Mouse (Mus musculus): ENCODE data around the gene Rnf121. TPM values are rescaled to one million over a fixed set of nuclear protein-coding genes. Genes with fewer than 3 reads are reported as not detected.

Gene Rnf121
- polyA plus RNA-seq, 1 experiment = 55.8 TPM

GRCm38 (mm10) chr7:102100868-102101267 is 35.6 kb upstream of the Rnf121 start:
- no peak overlapping the region for H3ac ChIP-seq (ENCODE audit: control insufficient read depth, insufficient read length, low read depth)
- no peaks in the 10 kb centered on the region for H3K79me2 ChIP-seq (ENCODE audit: control insufficient read depth, insufficient read depth)
- H3K4me3 ChIP-seq (ENCODE audit: insufficient read depth, poor library complexity, severe bottlenecking) = no peak overlapping the region

DNA sequence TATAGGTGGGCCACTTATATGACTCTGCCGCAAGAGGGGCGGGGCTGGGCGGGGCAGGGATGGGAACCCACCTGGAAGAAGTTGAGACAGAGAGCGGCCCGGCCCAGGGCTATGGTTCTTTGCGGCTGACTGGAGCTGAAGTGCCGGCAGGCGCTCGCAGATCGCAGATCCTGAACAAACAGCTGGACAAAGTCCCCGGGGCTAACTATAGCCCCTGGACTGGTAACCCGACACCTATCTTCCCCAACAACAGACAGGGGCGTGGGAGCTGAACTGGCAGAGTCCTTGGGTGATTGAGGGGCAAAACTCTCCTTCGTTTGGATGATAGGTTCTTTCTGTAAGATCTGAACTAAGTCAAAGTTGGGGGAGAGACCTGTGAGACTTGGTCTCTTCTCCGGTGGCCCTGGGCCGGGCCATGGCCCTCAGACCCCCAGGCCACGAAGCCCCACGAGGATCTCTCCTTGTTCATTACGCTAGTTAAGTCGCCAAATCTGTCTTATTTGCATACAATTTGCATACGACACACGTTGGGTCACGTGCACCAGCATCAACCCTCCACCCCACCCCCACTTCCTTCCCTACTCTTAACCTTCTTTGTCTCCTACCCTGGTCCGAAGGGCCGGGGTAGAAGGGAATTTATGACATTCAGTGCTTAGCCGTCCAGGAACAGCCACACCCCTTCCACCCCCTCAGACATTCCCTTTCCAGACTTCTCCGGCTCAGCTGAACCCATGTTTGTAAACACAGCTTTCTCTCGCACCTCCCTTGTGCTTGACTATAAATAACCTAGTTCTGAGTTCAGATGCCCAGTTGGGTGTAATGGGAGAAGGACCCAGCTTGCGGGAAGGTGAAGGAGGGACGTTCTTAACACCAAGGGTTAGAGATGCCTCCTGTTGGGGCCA is 34.7 kb upstream of the Rnf121 start:
- Histone ChIP-seq H3ac (ENCODE audit: control insufficient read depth, insufficient read length, low read depth) (no peak overlapping the region), H3K79me3 (ENCODE audit: low read depth) (no peaks in the 10 kb centered on the region), H3K27me3 (ENCODE audit: control insufficient read depth, insufficient read depth, insufficient read length) (no peaks in the 10 kb centered on the region), H3K79me2 (ENCODE audit: control insufficient read depth, insufficient read depth) (no peaks in the 10 kb centered on the region), H3K4me3 (ENCODE audit: insufficient read depth, poor library complexity, severe bottlenecking) (no peak overlapping the region), H3K36me3 (ENCODE audit: control insufficient read depth, insufficient read depth) (no peaks in the 10 kb centered on the region)
- TF ChIP-seq MYOG (IDR thresholded peaks at IDR 0.05; ENCODE audit: control insufficient read depth, extremely low read depth, insufficient read length) (no peak), MYOD1 (IDR thresholded peaks at IDR 0.05; ENCODE audit: control insufficient read depth, insufficient read length, low read depth) (no peak), CTCF (IDR thresholded peaks at IDR 0.05; ENCODE audit: control insufficient read depth, insufficient read depth, insufficient read length) (no peak), CEBPB (IDR thresholded peaks at IDR 0.05; ENCODE audit: low read depth) (no peak), FOSL1 (IDR thresholded peaks at IDR 0.05; ENCODE audit: insufficient read depth, low read length, poor library complexity, severe bottlenecking) (no peak), USF1 (IDR thresholded peaks at IDR 0.05; ENCODE audit: low read depth) (no peak), MAX (IDR thresholded peaks at IDR 0.05) (no peak)

More at GRCm38 (mm10) chr7:102100868-102101267, 35.6 kb upstream of the Rnf121 start:
- Histone ChIP-seq H3K36me3 (ENCODE audit: control insufficient read depth, insufficient read depth) (no peaks in the 10 kb centered on the region), H3K79me3 (ENCODE audit: low read depth) (no peaks in the 10 kb centered on the region), H3K27me3 (ENCODE audit: control insufficient read depth, insufficient read depth, insufficient read length) (no peaks in the 10 kb centered on the region)
- TF ChIP-seq USF1 (IDR thresholded peaks at IDR 0.05; ENCODE audit: low read depth) = no peak
- no peak for TF ChIP-seq FOSL1 (IDR thresholded peaks at IDR 0.05; ENCODE audit: insufficient read depth, low read length, poor library complexity, severe bottlenecking)
- TF ChIP-seq CTCF (IDR thresholded peaks at IDR 0.05; ENCODE audit: control insufficient read depth, insufficient read depth, insufficient read length) = no peak
- no peak for TF ChIP-seq MYOD1 (IDR thresholded peaks at IDR 0.05; ENCODE audit: control insufficient read depth, insufficient read length, low read depth)
- no peak for TF ChIP-seq MAX (IDR thresholded peaks at IDR 0.05)
- no peak for TF ChIP-seq MYOG (IDR thresholded peaks at IDR 0.05; ENCODE audit: control insufficient read depth, extremely low read depth, insufficient read length)

DNA sequence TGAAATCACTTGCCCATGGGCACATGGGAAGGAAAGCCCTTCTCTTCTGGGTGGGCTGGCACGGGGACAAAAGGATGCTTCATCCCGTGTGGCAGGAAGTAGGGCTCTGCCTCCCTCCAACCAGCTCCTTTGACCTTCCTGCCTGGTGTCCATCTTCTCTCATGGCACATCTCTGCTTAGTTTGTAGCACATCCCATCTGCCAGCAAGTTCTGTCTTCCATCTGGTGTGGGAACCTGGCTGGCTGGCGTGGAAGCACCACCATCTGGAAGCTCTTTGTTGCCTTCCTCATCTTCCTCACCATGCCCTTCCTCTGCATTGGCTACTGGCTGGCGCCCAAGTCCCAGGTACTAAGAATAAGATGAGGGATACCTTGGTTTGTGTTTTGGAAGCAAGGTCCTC is 22.1 kb upstream of the Rnf121 start:
- TF ChIP-seq FOSL1 (IDR thresholded peaks at IDR 0.05; ENCODE audit: insufficient read depth, low read length, poor library complexity, severe bottlenecking) = no peak
- no peak for TF ChIP-seq MAX (IDR thresholded peaks at IDR 0.05)
- no peak for TF ChIP-seq USF1 (IDR thresholded peaks at IDR 0.05; ENCODE audit: low read depth)
- no peak for TF ChIP-seq CTCF (IDR thresholded peaks at IDR 0.05; ENCODE audit: control insufficient read depth, insufficient read depth, insufficient read length)
- no peak for TF ChIP-seq MYOD1 (IDR thresholded peaks at IDR 0.05; ENCODE audit: control insufficient read depth, insufficient read length, low read depth)
- TF ChIP-seq MYOG (IDR thresholded peaks at IDR 0.05; ENCODE audit: control insufficient read depth, extremely low read depth, insufficient read length) = no peak
- no peak for TF ChIP-seq CEBPB (IDR thresholded peaks at IDR 0.05; ENCODE audit: low read depth)
- Histone ChIP-seq H3K27me3 (ENCODE audit: control insufficient read depth, insufficient read depth, insufficient read length) (no peaks in the 10 kb centered on the region), H3K79me2 (ENCODE audit: control insufficient read depth, insufficient read depth) (no peaks in the 10 kb centered on the region), H3K4me3 (ENCODE audit: insufficient read depth, poor library complexity, severe bottlenecking) (no peak overlapping the region), H3ac (ENCODE audit: control insufficient read depth, insufficient read length, low read depth) (no peak overlapping the region), H3K36me3 (ENCODE audit: control insufficient read depth, insufficient read depth) (peaks cover 5% of the 10 kb centered on the region), H3K79me3 (ENCODE audit: low read depth) (no peaks in the 10 kb centered on the region)

DNA sequence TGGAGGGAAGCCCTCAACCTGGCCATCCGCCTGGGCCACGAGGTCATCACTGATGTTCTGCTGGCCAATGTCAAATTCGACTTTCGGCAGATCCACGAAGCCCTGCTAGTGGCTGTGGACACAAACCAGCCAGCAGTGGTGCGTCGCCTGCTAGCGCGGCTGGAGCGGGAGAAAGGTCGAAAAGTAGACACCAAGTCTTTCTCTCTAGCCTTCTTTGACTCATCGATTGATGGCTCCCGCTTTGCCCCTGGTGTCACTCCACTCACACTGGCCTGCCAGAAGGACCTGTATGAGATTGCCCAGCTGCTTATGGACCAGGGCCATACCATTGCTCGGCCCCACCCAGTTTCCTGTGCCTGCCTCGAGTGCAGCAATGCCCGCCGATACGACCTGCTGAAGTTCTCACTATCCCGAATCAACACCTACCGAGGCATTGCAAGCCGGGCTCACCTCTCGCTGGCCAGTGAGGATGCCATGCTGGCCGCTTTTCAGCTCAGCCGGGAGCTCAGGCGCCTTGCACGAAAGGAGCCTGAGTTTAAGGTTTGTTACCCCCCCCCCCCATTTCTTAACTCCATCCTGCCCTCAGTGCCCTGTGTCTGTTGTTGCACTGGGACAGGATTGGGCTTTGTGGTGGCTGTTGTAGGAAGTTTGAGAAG is 18.9 kb upstream of the Rnf121 start:
- TF ChIP-seq CTCF (IDR thresholded peaks at IDR 0.05; ENCODE audit: control insufficient read depth, insufficient read depth, insufficient read length) (no peak), MAX (IDR thresholded peaks at IDR 0.05) (no peak)
- H3K27me3 ChIP-seq (ENCODE audit: control insufficient read depth, insufficient read depth, insufficient read length) = no peaks in the 10 kb centered on the region
- H3ac ChIP-seq (ENCODE audit: control insufficient read depth, insufficient read length, low read depth) = no peak overlapping the region
- H3K4me3 ChIP-seq (ENCODE audit: insufficient read depth, poor library complexity, severe bottlenecking) = no peak overlapping the region
- no peaks in the 10 kb centered on the region for H3K79me2 ChIP-seq (ENCODE audit: control insufficient read depth, insufficient read depth)
- peaks cover 25% of the 10 kb centered on the region for H3K36me3 ChIP-seq (ENCODE audit: control insufficient read depth, insufficient read depth)
- H3K79me3 ChIP-seq (ENCODE audit: low read depth) = no peaks in the 10 kb centered on the region

DNA sequence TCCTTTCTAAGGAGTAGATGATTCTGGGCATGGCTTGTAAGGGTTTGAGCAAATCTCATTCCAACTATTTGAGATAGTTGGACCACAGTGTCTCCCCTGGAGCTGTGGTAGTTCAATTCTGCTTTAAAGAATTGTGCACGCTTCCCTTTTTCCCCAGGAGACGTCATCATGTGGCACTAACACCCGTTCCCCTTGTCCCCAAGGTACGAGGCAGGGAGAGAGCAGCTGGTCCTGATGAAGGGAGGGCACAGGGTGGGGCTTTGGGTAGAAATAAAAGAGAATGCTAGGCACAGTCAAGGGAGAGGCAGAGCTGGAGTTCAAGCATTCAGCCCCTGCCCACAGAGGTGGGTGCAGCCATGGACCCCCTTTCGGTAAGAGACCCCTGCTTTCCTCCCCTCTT is 17.5 kb upstream of the Rnf121 start, which contains the start of gene Trpc2:
Gene Trpc2, plus strand, starts transcription at position 301 of the 400 bp plus-strand sequence.
- peaks cover 35% of the 10 kb centered on the region for H3K36me3 ChIP-seq (ENCODE audit: control insufficient read depth, insufficient read depth)
- H3K79me2 ChIP-seq (ENCODE audit: control insufficient read depth, insufficient read depth) = no peaks in the 10 kb centered on the region
- H3K79me3 ChIP-seq (ENCODE audit: low read depth) = no peaks in the 10 kb centered on the region
- no peak within 1 kb of the TSS for H3K4me3 ChIP-seq (ENCODE audit: insufficient read depth, poor library complexity, severe bottlenecking)
- no peaks in the 10 kb centered on the region for H3K27me3 ChIP-seq (ENCODE audit: control insufficient read depth, insufficient read depth, insufficient read length)
- TF ChIP-seq MYOG (IDR thresholded peaks at IDR 0.05; ENCODE audit: control insufficient read depth, extremely low read depth, insufficient read length) = no peak
- TF ChIP-seq MAX (IDR thresholded peaks at IDR 0.05) = no peak
- no peak within 1 kb of the TSS for H3ac ChIP-seq (ENCODE audit: control insufficient read depth, insufficient read length, low read depth)
